Mouse (Mus musculus) T-helper 17 cell (primary cell): ENCODE measurements around the gene Pcsk5.

ENCODE experiments used
- in situ Hi-C, 2 experiments: fragments of 300-600 bp; cut with MboI, MseI; formaldehyde crosslinking; loops; 1 replicate in 1 of 2; 2 replicates in 1 of 2; pipeline ENCODE4 v1.15.1; 2025; ENCODE audit warnings: high pct_unique_total_duplicates in 2 of 2

The Pcsk5 gene

GRCm38 (mm10) chr19:17744474-17745069 is 92.9 kb downstream of the Pcsk5 start:
- in situ Hi-C loops: no loop called here

GRCm38 (mm10) chr19:17741465-17741864 is 96.0 kb downstream of the Pcsk5 start:
- in situ Hi-C loops: no loop called here

- in situ Hi-C loops: no loop called here
Observed at GRCm38 (mm10) chr19:17732676-17733277, 104.7 kb downstream of the Pcsk5 start.

- in situ Hi-C loops: no loop called here
Observed at GRCm38 (mm10) chr19:17717066-17717465, 120.4 kb downstream of the Pcsk5 start.

- in situ Hi-C loops: no loop called here
Observed at GRCm38 (mm10) chr19:17715281-17715955, 122.0 kb downstream of the Pcsk5 start.

- in situ Hi-C loops: no loop called here
Observed at GRCm38 (mm10) chr19:17691626-17692025, 145.8 kb downstream of the Pcsk5 start.

- in situ Hi-C loops: no loop called here
Observed at GRCm38 (mm10) chr19:17678371-17678770, 159.1 kb downstream of the Pcsk5 start.

- in situ Hi-C loops: loop anchor here in 1 of 2 experiments (10.0 kb wide), 1 partner anchor 58 kb away; no protein-coding TSS in a partner anchor
Observed at GRCm38 (mm10) chr19:17662676-17663075, 174.8 kb downstream of the Pcsk5 start.

GRCm38 (mm10) chr19:17662271-17662670 is 175.2 kb downstream of the Pcsk5 start:
- in situ Hi-C loops: loop anchor here in 1 of 2 experiments (10.0 kb wide), 1 partner anchor 57 kb away; no protein-coding TSS in a partner anchor

GRCm38 (mm10) chr19:17659321-17659720 is 178.1 kb downstream of the Pcsk5 start:
- in situ Hi-C loops: loop anchor here in 1 of 2 experiments (5.0 kb wide), 1 partner anchor 37 kb away; no protein-coding TSS in a partner anchor

GRCm38 (mm10) chr19:17650831-17651502 is 186.5 kb downstream of the Pcsk5 start:
- in situ Hi-C loops: no loop called here

- in situ Hi-C loops: loop anchor here in 1 of 2 experiments (10.0 kb wide), 1 partner anchor 535 kb away; no protein-coding TSS in a partner anchor
Observed at GRCm38 (mm10) chr19:17649967-17650366, 187.5 kb downstream of the Pcsk5 start.

- in situ Hi-C loops: loop anchor here in 1 of 2 experiments (10.0 kb wide), 1 partner anchor 528 kb away; no protein-coding TSS in a partner anchor
Observed at GRCm38 (mm10) chr19:17643128-17643797, 194.2 kb downstream of the Pcsk5 start.

GRCm38 (mm10) chr19:17635984-17636383 is 201.4 kb downstream of the Pcsk5 start:
- in situ Hi-C loops: no loop called here

GRCm38 (mm10) chr19:17615646-17616045 is 221.8 kb downstream of the Pcsk5 start:
- in situ Hi-C loops: no loop called here

GRCm38 (mm10) chr19:17606510-17606909 is 230.9 kb downstream of the Pcsk5 start:
- in situ Hi-C loops: loop anchor here in 1 of 2 experiments (10.0 kb wide), 1 partner anchor 58 kb away; no protein-coding TSS in a partner anchor

- in situ Hi-C loops: loop anchor here in 1 of 2 experiments (10.0 kb wide), 1 partner anchor 59 kb away; no protein-coding TSS in a partner anchor
Observed at GRCm38 (mm10) chr19:17606093-17606492, 231.3 kb downstream of the Pcsk5 start.

GRCm38 (mm10) chr19:17603322-17603721 is 234.1 kb downstream of the Pcsk5 start:
- in situ Hi-C loops: loop anchor here in 1 of 2 experiments (10.0 kb wide), 1 partner anchor 61 kb away; no protein-coding TSS in a partner anchor

GRCm38 (mm10) chr19:17600347-17600746 is 237.1 kb downstream of the Pcsk5 start:
- in situ Hi-C loops: loop anchor here in 1 of 2 experiments (10.0 kb wide), 1 partner anchor 64 kb away; no protein-coding TSS in a partner anchor

GRCm38 (mm10) chr19:17592790-17593189 is 244.6 kb downstream of the Pcsk5 start:
- in situ Hi-C loops: no loop called here

GRCm38 (mm10) chr19:17591335-17591734 is 246.1 kb downstream of the Pcsk5 start:
- in situ Hi-C loops: no loop called here
